In the genomic region with DNA sequence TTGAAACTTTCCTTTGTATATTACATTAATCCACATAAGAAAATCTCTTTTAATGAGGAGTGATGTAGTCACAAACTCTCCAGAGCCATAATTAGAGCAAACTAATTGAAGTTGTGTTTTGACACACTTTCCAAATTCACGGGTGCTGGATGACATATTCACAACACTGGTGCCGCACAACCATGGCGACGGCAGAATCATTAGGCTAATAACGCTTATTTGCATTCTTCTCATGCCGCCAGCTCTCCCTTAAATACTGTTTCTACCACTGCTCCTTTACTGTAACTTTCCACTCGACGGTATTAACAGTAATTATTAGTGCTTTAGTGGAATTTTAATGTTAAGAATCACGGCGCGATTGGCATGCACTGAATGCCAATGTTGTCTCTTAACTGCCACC, we compare ENCODE assay signal across 18 mouse cellular contexts.
DNase-seq lines count a peak whose midpoint lies in the region; ATAC-seq and TF ChIP-seq lines count a peak whose summit lies in the region.
"Had no signal": no experiment of that assay in that cellular context is flagged by ENCODE, and none has a peak within 500 bp of the region (broad histone marks: within the 10 kb centered on the region; RNA-seq: fewer than 3 reads in every experiment).

No protein-coding gene starts in this region.

- ATAC-seq in hindbrain, embryonic 12.5 days (ENCODE audit: low FRiP score): no peak
- no peak for ATAC-seq in neural tube, embryonic 11.5 days (ENCODE audit: insufficient read depth, low FRiP score, low TSS enrichment)
- ATAC-seq in hindbrain, embryonic 15.5 days (ENCODE audit: low FRiP score, low read depth): no peak
- ATAC-seq in heart, embryonic 11.5 days (replicated peaks; ENCODE audit: insufficient number of reproducible peaks, low FRiP score, low TSS enrichment): no peak
- ATAC-seq: activated CD4-positive, CD25-positive, alpha-beta regulatory T cell, adult 4 months; intestine, embryonic 16.5 days had no signal

- H3K4me2 ChIP-seq in hindbrain, embryonic 12.5 days (replicated peaks): no peak overlapping the region
- H3K4me2 ChIP-seq in neural tube, embryonic 11.5 days (ENCODE audit: low read depth): no peak overlapping the region
- no peak overlapping the region for H3K4me2 ChIP-seq in hindbrain, embryonic 15.5 days
- H3K4me2 ChIP-seq in heart, embryonic 11.5 days: no peak overlapping the region

- no peak for DNase-seq in hindbrain, embryonic 10.5 days (ENCODE audit: low spot score)
- DNase-seq in neural tube, embryonic 11.5 days (ENCODE audit: low spot score): no peak
- no peak for DNase-seq in neural tube, embryonic 10.5 days (ENCODE audit: extremely low spot score, low spot score)
- DNase-seq in gastrocnemius, postnatal 36 days: no peak
- DNase-seq: cerebellum, adult 11 months; gastrocnemius, postnatal 25 days; kidney, postnatal 14 days; layer of hippocampus, adult 9-11 months; thymus, postnatal 4 days had no signal

- no peak for TF ChIP-seq CTCF in olfactory bulb, adult 2 months (IDR thresholded peaks at IDR 0.05; ENCODE audit: insufficient read depth, low read depth, low read length)

- no peaks in the 10 kb centered on the region for H3K27me3 ChIP-seq in hindbrain, embryonic 12.5 days
- no peaks in the 10 kb centered on the region for H3K27me3 ChIP-seq in hindbrain, embryonic 10.5 days (ENCODE audit: insufficient read depth, poor library complexity, severe bottlenecking)
- H3K27me3 ChIP-seq in neural tube, embryonic 11.5 days (ENCODE audit: control insufficient read depth, insufficient read depth, low read length): no peaks in the 10 kb centered on the region
- no peaks in the 10 kb centered on the region for H3K27me3 ChIP-seq in hindbrain, embryonic 15.5 days
- H3K27me3 ChIP-seq in heart, embryonic 11.5 days (ENCODE audit: control insufficient read depth, insufficient read depth, low read length): no peaks in the 10 kb centered on the region
- H3K27me3 ChIP-seq: megakaryocyte, embryonic 14.5 days had no signal

- H3K4me3 ChIP-seq in hindbrain, embryonic 12.5 days: no peak overlapping the region
- H3K4me3 ChIP-seq in hindbrain, embryonic 10.5 days: no peak overlapping the region
- no peak overlapping the region for H3K4me3 ChIP-seq in neural tube, embryonic 11.5 days (ENCODE audit: low read depth, low read length)
- H3K4me3 ChIP-seq in hindbrain, embryonic 15.5 days: no peak overlapping the region
- H3K4me3 ChIP-seq in olfactory bulb, adult 2 months (ENCODE audit: insufficient read depth, low read depth, low read length): no peak overlapping the region
- no peak overlapping the region for H3K4me3 ChIP-seq in heart, embryonic 11.5 days (ENCODE audit: low read depth, low read length)
- H3K4me3 ChIP-seq: heart, embryonic 10.5 days; megakaryocyte, embryonic 14.5 days had no signal

- no peak overlapping the region for H3K9ac ChIP-seq in hindbrain, embryonic 12.5 days
- no peak overlapping the region for H3K9ac ChIP-seq in neural tube, embryonic 11.5 days (ENCODE audit: low read length)
- no peak overlapping the region for H3K9ac ChIP-seq in hindbrain, embryonic 15.5 days
- H3K9ac ChIP-seq in heart, embryonic 11.5 days (ENCODE audit: low read depth, low read length): no peak overlapping the region
- H3K9ac ChIP-seq: liver, embryonic 14.5 days had no signal

- peaks cover 76% of the 10 kb centered on the region for H3K4me1 ChIP-seq in hindbrain, embryonic 12.5 days
- H3K4me1 ChIP-seq in hindbrain, embryonic 10.5 days (replicated peaks): peaks cover 64% of the 10 kb centered on the region
- H3K4me1 ChIP-seq in neural tube, embryonic 11.5 days (ENCODE audit: control insufficient read depth, insufficient read depth, low read length): peaks cover 41% of the 10 kb centered on the region
- H3K4me1 ChIP-seq in hindbrain, embryonic 15.5 days (replicated peaks): peaks cover 70% of the 10 kb centered on the region
- peaks cover 63% of the 10 kb centered on the region for H3K4me1 ChIP-seq in olfactory bulb, adult 2 months (ENCODE audit: control insufficient read depth, insufficient read depth, low read length)
- H3K4me1 ChIP-seq in heart, embryonic 11.5 days (ENCODE audit: control insufficient read depth, insufficient read depth, low read length): 0 out of 2 replicates have a peak, but pooled peaks cover 3% of the 10 kb centered on the region

- H3K9me3 ChIP-seq in hindbrain, embryonic 12.5 days (replicated peaks): no peaks in the 10 kb centered on the region
- H3K9me3 ChIP-seq in hindbrain, embryonic 10.5 days: no peaks in the 10 kb centered on the region
- H3K9me3 ChIP-seq in neural tube, embryonic 11.5 days (ENCODE audit: control insufficient read depth, low read length): no peaks in the 10 kb centered on the region
- no peaks in the 10 kb centered on the region for H3K9me3 ChIP-seq in hindbrain, embryonic 15.5 days
- H3K9me3 ChIP-seq in heart, embryonic 11.5 days (replicated peaks; ENCODE audit: control insufficient read depth, low read length): no peaks in the 10 kb centered on the region
- H3K9me3 ChIP-seq: heart, embryonic 10.5 days; megakaryocyte, embryonic 14.5 days had no signal

- H3K27ac ChIP-seq in hindbrain, embryonic 12.5 days: peak overlapping the region; percentile 52
- H3K27ac ChIP-seq in hindbrain, embryonic 10.5 days: no peak overlapping the region
- 0 out of 2 replicates have a peak overlapping the region, but pooled peaks have one; percentile 8 for H3K27ac ChIP-seq in neural tube, embryonic 11.5 days (ENCODE audit: low read depth, low read length)
- peak overlapping the region; percentile 62; the same call in 1 of the 2 replicates for H3K27ac ChIP-seq in hindbrain, embryonic 15.5 days (replicated peaks)
- H3K27ac ChIP-seq in olfactory bulb, adult 2 months (ENCODE audit: insufficient read depth, low read depth, low read length): peak overlapping the region; percentile 46; the same call in 1 of the 2 replicates
- H3K27ac ChIP-seq in heart, embryonic 11.5 days (ENCODE audit: low read depth, low read length): no peak overlapping the region
- H3K27ac ChIP-seq: heart, embryonic 10.5 days; liver, embryonic 14.5 days had no signal

- no peak for TF ChIP-seq POLR2A in olfactory bulb, adult 2 months (IDR thresholded peaks at IDR 0.05; ENCODE audit: insufficient read depth, low read depth, low read length)

- intact Hi-C loops in gastrocnemius, postnatal 36 days (cut with DNase I): no loop called here

- WGBS in hindbrain, embryonic 12.5 days: 66% methylated on average over 11 of the region's 11 CpGs
- 85% methylated on average over 11 of the region's 11 CpGs for WGBS in hindbrain, embryonic 10.5 days
- WGBS in neural tube, embryonic 11.5 days: 74% methylated on average over 11 of the region's 11 CpGs
- 45% methylated on average over 11 of the region's 11 CpGs for WGBS in hindbrain, embryonic 15.5 days
- 26% methylated on average over 11 of the region's 11 CpGs for WGBS in olfactory bulb, adult 2 months
- WGBS in heart, embryonic 11.5 days (ENCODE audit: insufficient replicate concordance): 74% methylated on average over 11 of the region's 11 CpGs

- H3K36me3 ChIP-seq in hindbrain, embryonic 12.5 days: 0 out of 2 replicates have a peak, but pooled peaks cover 11% of the 10 kb centered on the region
- H3K36me3 ChIP-seq in hindbrain, embryonic 10.5 days: peaks cover 17% of the 10 kb centered on the region
- no peaks in the 10 kb centered on the region for H3K36me3 ChIP-seq in neural tube, embryonic 11.5 days (ENCODE audit: control insufficient read depth, insufficient read depth, low read length)
- no peaks in the 10 kb centered on the region for H3K36me3 ChIP-seq in hindbrain, embryonic 15.5 days
- no peaks in the 10 kb centered on the region for H3K36me3 ChIP-seq in heart, embryonic 11.5 days (ENCODE audit: control insufficient read depth, insufficient read depth, low read length)
- H3K36me3 ChIP-seq: heart, embryonic 10.5 days had no signal

Comparison
In these comparisons a context has a peak if more than half of its experiments do, and no peak if none do; other contexts are left out.
1. H3K27ac ChIP-seq: peak in hindbrain, embryonic 12.5 days (single experiment), neural tube, embryonic 11.5 days (single experiment), hindbrain, embryonic 15.5 days (single experiment) and olfactory bulb, adult 2 months (single experiment); none in hindbrain, embryonic 10.5 days (single experiment) and heart, embryonic 11.5 days (single experiment).